Mouse (Mus musculus) small intestine, adult 10 weeks (tissue): Measurements from ENCODE around the gene Aph1a. TPM values are rescaled to one million over a fixed set of nuclear protein-coding genes. Genes with fewer than 3 reads are reported as not detected.

Source experiments
- polyA plus RNA-seq: library from polyadenylated mRNA; stranded (reverse); fragments of 350-450 nt; fragmentation: Illumina TruSeq; extraction: RNeasy Lipid Tissue Mini Kit (QIAGEN cat#74804); gene quantifications from one replicate; pipeline ENCODE4 v1.2.3, GENCODE M21; 2014; ENCODE audit warnings: low replicate concordance

Gene Aph1a
- polyA plus RNA-seq, result 31.0 TPM

DNA sequence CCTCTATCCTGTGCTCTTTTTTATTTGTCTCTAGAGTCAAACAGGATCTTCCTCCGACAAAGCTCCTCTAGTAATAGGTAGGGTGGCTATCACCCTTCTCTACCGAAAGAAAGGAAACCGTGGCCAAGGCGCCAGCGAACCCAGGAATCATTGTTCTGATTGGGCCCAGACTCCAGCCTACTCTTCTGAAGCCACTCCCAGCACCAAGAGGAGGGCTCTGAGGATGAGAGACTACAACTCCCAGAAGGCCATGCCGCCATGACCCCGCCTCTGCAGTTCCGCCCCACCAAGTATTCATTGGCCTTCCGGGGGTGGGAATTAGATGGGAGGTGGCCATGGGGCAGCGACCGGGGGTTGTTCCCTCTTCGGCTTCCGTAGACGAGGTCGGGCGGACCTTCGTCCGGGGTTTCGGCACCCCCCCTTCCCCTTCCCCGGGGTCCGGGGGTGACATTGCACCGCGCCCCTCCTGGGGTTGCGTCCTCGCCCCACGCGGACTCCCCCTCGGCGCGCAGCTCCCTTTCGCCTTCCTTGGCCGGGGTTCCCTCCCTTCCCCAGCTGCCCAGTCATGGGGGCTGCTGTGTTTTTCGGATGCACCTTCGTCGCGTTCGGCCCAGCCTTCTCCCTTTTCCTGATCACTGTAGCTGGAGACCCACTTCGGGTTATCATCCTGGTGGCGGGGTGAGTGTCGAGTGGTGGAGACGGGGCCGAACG is at the start of gene Aph1a:
Gene Aph1a (plus strand): TSS at position 364 of the 711 bp plus-strand sequence.

DNA sequence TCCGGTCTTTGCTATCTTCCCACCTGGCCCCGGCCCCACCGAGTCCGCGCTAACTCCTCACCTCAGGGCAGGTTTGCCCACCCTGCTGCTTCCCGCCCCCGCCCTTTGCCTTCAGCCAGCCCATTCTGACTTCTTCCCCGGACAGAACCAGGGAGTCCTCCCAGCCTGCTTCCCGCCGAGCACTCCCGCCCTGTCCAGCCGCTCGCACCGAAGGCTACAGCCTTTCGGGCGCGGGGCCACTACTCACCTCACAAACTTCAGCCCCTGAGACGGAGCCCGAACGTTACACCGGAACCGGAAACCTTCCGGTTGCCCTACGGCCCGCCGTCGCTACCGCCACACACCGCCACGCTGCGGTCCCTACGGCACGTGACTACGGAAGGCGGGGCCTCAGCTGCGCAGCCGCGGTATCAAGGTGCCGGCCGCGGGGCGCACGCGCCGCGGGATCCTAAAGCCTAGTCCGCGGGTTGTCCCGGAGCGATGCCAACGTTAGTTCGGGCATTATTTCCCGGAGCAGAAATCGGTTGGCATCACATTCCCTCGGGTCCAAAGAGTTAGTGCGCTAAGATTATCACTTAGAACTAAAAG is 38.2 kb upstream of the Aph1a start, which contains the start of gene Prpf3:
Gene Prpf3 (minus strand): TSS at position 384 of the 588 bp plus-strand sequence.

DNA sequence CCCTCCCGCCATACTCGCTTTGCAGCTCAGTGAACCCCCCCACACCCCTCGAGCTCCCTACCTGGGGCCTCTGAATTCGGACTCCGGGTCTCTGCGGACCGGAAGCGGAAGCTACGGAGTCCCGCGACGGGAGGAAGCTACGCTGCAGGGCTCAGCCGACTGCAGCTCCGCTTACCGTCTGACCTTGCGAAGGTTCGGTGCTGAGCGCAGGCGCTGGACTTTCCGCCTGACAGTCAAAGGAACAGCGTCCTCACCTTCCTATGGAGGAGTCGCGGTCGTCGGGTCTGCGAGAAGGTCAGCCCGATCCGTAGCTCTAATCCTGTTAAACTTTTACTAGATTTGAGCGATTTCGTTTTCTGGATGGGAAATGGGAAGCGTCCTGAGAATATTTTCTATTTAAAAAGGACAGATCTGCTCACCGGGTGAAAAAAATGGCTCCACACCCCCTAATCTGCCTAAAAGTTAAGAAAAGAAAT is 22.3 kb upstream of the Aph1a start, which contains the start of gene Mrps21:
Gene Mrps21 (minus strand): TSS at position 128 of the 476 bp plus-strand sequence.

DNA sequence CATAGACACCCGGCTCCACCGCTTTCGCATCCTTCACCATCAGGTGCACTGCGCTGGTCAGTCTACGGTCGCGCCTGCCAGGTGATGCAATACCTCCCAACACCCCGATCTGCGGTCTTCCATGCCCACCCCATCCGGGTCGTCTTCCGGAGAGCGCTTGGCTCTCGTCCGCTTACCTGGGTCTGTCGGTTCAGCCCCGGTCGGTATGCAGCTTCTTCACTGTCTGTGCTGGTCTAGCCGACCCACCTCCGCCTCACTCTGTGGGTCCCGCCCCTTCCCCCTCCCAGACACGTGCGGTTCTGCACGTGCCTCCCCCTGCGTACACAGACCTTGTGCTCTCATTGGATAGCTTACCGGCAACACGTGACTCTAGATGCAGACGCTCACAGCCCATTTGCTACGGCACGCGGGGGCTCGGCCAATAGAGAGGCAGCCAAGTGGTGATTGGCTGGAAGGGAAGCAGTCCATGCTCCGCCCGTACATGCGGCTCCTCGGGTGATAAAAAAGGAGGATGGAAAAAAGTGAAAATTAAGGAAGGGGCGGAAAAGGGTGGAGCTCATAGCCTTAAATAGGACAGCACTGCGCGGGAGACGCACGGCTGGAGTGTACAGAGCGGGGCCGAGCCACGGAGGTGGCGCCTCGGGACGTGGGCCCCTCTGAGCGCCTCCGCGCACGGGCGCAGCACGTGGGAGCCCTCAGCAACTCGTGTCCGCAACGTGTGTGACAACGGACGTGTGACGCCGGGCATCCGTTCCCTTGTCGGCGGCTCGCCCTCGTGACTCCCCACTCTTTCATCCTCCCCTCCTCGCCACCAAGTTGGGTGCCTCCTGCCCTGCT is 11.6 kb upstream of the Aph1a start, which contains the start of gene Ciart:
Gene Ciart (minus strand): TSS at position 273 of the 837 bp plus-strand sequence.

DNA sequence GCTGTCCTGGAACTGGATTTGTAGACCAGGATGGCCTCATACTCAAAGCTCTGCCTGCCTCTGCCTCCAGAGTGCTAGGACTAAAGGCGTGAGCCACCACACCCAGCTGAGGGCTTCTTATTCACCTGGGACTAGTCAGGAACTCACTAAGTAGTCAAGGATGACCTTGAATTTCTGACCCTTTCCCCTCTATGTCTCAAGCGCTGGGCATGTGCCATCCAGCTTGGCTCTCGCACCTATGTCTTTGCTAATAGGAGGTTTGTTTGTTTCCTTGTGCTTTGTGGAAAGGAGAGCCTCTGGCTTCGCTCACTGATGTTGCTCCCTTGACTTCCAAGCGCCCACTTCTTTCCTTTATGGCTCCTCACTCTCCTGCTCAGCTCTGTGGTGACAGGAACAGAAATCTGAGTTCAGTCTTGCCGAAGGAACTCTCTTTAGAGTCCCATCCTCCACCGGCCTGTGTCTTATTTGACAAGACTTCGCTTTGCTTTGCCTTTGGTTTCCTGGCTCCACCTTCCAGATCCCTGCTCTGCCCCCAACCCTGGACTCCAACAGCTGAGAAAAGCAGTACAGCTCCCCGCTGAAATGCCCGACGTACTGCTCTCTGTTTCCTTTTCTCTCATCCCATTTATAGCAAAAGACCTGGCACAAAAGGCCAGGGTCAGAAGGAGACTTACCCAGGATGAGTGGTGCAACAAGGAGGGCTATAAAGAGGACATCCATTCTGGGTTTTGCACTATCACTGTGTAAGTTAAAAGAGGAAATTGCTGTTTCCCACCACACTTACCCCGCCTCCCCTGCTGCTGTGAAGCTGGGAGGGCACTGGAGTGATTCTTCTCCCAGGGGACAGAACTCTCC is 2.3 kb upstream of the Aph1a start, which contains the start of gene BC028528:
Gene BC028528 (minus strand): TSS at position 795 of the 855 bp plus-strand sequence.

DNA sequence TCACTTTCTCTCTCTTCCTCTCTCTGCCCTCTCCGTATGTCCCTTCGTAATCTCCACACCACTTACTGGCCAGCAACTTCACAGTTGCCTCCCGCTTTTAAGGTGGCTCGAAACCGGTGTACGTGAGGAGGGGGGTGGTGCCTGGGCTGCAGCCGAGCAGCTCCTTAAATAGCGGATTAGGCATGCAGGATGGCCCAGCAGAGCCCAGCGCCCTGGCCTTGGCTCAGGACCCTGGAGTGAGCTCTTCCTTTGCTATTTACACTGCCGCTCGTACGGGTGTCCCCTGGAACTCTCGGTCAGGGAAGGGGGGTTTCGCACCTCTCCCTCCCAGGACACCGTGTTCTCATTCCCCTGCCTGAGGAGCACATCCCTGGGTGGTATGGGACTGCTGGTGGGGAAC is 10.8 kb downstream of the Aph1a start, which contains the start of gene Car14:
Gene Car14 (minus strand): TSS at position 124 of the 400 bp plus-strand sequence.

DNA sequence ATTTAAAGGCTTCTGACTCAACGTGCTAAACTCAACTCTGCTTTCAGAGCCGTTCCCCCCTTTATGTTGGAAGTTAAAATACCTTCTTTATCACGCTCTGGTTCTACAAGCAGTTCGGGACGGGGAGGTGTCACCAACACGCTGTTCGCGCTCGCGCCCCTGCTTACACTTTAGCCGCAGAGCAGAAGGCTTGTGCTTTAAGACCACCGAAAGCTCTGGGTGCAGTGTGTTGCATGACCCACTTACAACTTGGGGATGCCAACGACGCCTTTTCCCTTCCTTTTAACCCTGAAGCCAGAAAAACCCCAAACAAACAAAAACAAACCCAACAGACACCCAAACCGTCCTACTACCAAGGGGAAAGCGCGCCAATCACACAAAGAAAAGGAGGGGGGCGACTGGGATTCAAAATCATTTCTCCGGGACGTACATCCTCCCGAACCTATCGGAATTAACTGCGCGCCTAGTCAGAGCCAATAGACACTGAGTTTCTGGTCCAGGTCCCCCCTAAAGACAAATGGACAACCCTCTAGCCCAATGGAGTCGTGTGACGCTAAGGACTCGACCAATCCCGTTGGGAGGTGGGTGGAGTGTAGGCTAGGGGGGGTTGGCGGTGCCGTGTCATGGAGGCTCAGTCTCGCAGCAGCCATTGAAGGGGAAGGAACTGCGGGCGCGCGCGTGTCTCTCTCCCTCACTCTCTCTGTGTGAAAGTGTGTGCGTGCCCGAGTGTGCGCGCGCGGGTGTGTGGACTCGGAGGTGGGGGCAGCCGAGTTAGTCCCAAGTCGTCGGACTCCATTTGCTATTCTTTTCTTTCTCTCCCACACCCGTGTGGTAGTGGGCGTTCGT is 35.1 kb downstream of the Aph1a start, which contains the start of gene Anp32e:
Gene Anp32e (plus strand): TSS at position 589 of the 846 bp plus-strand sequence.

Other genes starting within 250 kb of the Aph1a start
- 400 TPM for gene Mcl1, start 235.2 kb upstream of the Aph1a start, polyA plus RNA-seq
- gene Adamtsl4, start 206.1 kb upstream of the Aph1a start, polyA plus RNA-seq, result 0.37 TPM
- gene Ecm1, start 154.4 kb upstream of the Aph1a start, polyA plus RNA-seq, result 1.4 TPM
- gene Tars2, start 133.8 kb upstream of the Aph1a start, polyA plus RNA-seq, result 8.5 TPM
- 36.2 TPM for gene Rprd2, start 75.1 kb upstream of the Aph1a start, polyA plus RNA-seq
- gene Prpf3, start 38.1 kb upstream of the Aph1a start, polyA plus RNA-seq, result 28.4 TPM
- 2.5 TPM for gene Mrps21, start 22.4 kb upstream of the Aph1a start, polyA plus RNA-seq
- not detected for gene Ciart, start 11.7 kb upstream of the Aph1a start, polyA plus RNA-seq
- 26.2 TPM for gene BC028528, start 2.0 kb upstream of the Aph1a start, polyA plus RNA-seq
- 1.6 TPM for gene Car14, start 10.7 kb downstream of the Aph1a start, polyA plus RNA-seq
- gene Anp32e, start 35.3 kb downstream of the Aph1a start, polyA plus RNA-seq, result 107 TPM
- gene Plekho1, start 102.0 kb downstream of the Aph1a start, polyA plus RNA-seq, result 2.0 TPM
- 43.1 TPM for gene Vps45, start 164.5 kb downstream of the Aph1a start, polyA plus RNA-seq
- gene Otud7b, start 210.6 kb downstream of the Aph1a start, polyA plus RNA-seq, result 18.3 TPM